Mouse (Mus musculus) hindbrain, embryonic 10.5 days (tissue): ENCODE data around the gene Vmn1r14. TPM values are rescaled to one million over a fixed set of nuclear protein-coding genes. Genes with fewer than 3 reads are reported as not detected.
"Not testable (repeated sequence)": the region's sequence is repeated elsewhere in the genome, so short reads cannot be mapped to it uniquely, and the experiment has no call there.

Experiments used
- DNase-seq: peaks from one replicate; pipeline ENCODE4 v3.0.0-alpha.2; 2017; ENCODE audit warnings: low spot score
- H3K27ac ChIP-seq: fragments of 300-500 bp; sonication (generic); 2 replicates; pipeline ENCODE4 v1.5.1; 2016; ENCODE audit warnings: mild to moderate bottlenecking, moderate library complexity
- H3K27me3 ChIP-seq: fragments of 300-500 bp; sonication (generic); 2 replicates; pipeline ENCODE4 v1.6.1; 2016; ENCODE audit warnings: mild to moderate bottlenecking; ENCODE audit not compliant: poor library complexity, insufficient read depth, severe bottlenecking
- H3K36me3 ChIP-seq: fragments of 300-500 bp; sonication (generic); 2 replicates; pipeline ENCODE4 v1.6.1; 2016; ENCODE audit warnings: mild to moderate bottlenecking, moderate library complexity
- H3K4me1 ChIP-seq: fragments of 300-500 bp; sonication (generic); replicated peaks from 2 replicates; pipeline ENCODE4 v1.6.1; 2016; ENCODE audit warnings: mild to moderate bottlenecking
- H3K4me3 ChIP-seq: fragments of 300-500 bp; sonication (generic); 2 replicates; pipeline ENCODE4 v1.5.1; 2016; ENCODE audit warnings: mild to moderate bottlenecking, moderate library complexity
- H3K9me3 ChIP-seq: fragments of 300-500 bp; sonication (generic); 2 replicates; pipeline ENCODE4 v1.6.1; 2016; ENCODE audit warnings: mild to moderate bottlenecking, moderate library complexity
- WGBS: fragments of 180-500 bp; shearing (Covaris S2); methylation state at CpG from one replicate; pipeline ENCODE4 v1.1.7; 2016; 5-methylcytosine and 5-hydroxymethylcytosine counted together
- polyA plus RNA-seq: library from polyadenylated mRNA; unstranded; fragments of >200 nt; fragmentation: Nextera tagmentation; extraction: Ambion mirVana; gene quantifications from 2 replicates; pipeline ENCODE4 v1.2.1, GENCODE M21; 2016

Gene Vmn1r14
- not detected in 2 replicates for polyA plus RNA-seq

DNA sequence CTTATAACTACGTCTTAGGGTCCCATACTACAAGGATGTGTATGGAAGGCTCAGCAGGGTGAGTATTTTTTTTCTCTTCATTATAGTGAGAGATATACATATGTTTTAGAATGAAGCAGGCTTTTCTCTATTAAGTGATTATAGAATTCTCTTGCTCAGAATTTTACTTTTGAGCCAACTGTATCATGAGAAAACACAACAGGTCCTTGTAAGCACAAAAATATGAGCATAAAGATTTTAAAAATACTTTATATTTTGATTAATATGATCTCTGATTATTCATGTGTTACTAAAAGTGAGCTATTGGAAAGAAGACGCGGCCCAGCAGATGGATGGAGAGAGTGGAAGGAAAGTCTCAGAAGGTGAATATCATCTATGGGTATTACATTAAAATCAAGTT lies at the start of gene Vmn1r14:
Vmn1r14 (plus strand) TSS at position 301 of the 400 bp plus-strand sequence.
- no peak for DNase-seq
- Histone ChIP-seq H3K27ac (no peak within 1 kb of the TSS), H3K4me3 (no peak within 1 kb of the TSS), H3K4me1 (no peaks in the 10 kb centered on the region), H3K9me3 (no peaks in the 10 kb centered on the region), H3K27me3 (no peaks in the 10 kb centered on the region), H3K36me3 (no peaks in the 10 kb centered on the region)
- WGBS, result 95% methylated on average over 3 of the region's 3 CpGs

DNA sequence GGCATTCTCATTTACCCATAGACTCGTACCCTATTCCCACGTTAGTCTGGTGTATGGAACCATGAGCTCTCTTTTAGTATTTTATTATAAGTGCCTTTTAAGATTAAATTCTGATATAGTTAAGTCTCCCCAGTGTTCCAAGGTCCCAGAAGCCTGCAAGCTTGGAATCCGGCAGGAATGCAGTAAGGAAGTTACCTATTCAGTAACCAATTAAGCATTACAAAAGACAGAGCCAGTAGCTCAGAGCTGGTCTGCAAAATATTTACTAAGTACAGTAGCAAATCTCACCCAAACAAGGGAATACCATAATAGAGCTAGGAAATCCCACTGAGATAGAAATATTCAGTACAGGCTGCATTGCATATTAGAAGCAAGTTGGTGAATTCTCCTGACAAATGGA lies 41.5 kb upstream of the Vmn1r14 start:
- not testable (repeated sequence) for DNase-seq, H3K27ac ChIP-seq, H3K9me3 ChIP-seq, H3K4me3 ChIP-seq, H3K36me3 ChIP-seq, H3K4me1 ChIP-seq, H3K27me3 ChIP-seq
- 64% methylated on average over 3 of the region's 3 CpGs for WGBS

DNA sequence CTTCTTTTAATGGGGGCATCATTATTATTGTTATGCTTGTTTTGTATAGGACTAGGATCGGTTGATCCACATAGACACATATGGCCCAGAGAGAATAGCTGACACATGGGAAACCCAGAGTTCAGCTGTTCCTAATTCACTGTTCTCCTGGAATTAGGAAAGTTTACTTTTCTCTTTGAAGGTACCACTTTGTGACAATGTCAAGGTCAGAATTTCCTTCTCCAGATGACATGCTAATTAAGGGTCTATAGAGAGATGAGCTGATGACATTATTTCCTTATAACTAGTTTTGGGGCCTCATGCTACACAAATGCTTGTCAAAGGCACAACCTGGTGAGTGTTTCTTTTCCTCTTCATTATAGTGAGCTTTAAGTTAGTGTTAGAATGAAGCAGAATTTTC lies 28.5 kb upstream of the Vmn1r14 start, which contains the start of gene Vmn1r13:
Vmn1r13 (plus strand) TSS at position 301 of the 400 bp plus-strand sequence.
- not testable (repeated sequence) for H3K27me3 ChIP-seq, DNase-seq, H3K4me1 ChIP-seq, H3K4me3 ChIP-seq, H3K27ac ChIP-seq, H3K9me3 ChIP-seq, H3K36me3 ChIP-seq
- 85% methylated on average over 1 of the region's 1 CpGs for whole genome bisulfite sequencing

DNA sequence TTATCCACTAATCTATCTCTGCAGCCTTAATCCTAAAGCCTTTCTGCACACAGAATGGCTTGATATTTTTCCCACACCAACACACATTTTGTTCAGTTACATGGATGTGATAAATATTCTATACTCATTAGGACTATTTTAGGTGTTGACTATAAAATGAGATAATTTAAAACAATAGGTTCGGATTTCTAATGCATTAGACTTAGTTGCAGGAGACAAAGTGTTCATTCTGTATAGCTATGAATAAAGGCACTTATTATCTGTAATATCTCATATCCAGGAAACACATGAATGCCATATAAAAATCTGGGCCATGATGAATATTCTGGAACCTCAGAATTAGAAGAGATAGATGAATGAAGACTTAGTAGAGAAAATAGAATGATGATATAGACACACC lies 26.2 kb downstream of the Vmn1r14 start, which contains the start of gene Vmn1r15:
Vmn1r15 (plus strand) TSS at position 301 of the 400 bp plus-strand sequence.
- Histone ChIP-seq H3K36me3 (no peaks in the 10 kb centered on the region), H3K27ac (no peak within 1 kb of the TSS), H3K27me3 (no peaks in the 10 kb centered on the region), H3K9me3 (no peaks in the 10 kb centered on the region), H3K4me1 (no peaks in the 10 kb centered on the region), H3K4me3 (no peak within 1 kb of the TSS)
- no peak for DNase-seq
- 79% methylated on average over 1 of the region's 1 CpGs for WGBS

DNA sequence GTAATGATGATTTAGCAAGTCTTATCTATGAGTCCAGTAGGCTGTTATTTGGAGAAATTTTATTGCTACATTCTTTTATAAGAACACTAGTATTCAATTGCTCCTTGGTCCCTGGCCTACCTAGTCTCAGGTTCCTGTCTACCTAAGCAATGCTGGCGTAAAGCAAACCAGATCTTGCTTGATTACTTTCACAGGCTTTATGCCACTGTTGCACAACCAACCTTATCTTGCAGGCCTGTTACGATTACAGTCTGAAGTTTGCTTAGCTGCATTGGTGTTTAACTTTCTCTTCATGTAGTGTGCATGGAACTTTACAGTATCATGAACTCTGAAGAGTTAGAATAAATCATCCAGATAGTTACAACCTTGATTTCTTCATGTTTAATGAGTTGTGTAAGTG lies 29.5 kb downstream of the Vmn1r14 start:
- 88% methylated on average over 2 of the region's 2 CpGs for WGBS

DNA sequence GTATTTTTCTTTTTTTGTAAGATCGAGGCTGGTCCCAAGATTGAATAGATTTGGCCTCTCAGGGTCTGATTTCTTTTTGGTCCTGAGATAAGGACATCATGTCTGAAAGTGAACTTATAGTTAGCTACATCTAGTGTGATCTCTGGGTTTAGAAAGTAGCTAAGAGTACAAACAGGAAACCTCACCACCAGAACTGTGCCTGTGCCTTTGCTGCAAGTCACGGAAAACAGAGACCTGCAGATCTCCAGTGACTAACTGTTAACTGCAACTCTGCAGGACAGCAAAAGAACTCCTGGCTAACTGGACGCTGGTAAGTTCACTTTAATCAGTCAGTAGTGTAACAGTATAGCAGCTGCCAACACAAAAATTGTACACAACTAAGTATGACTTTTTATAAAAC lies 40.4 kb downstream of the Vmn1r14 start:
- H3K27me3 ChIP-seq, result no peaks in the 10 kb centered on the region
- no peak overlapping the region for H3K4me3 ChIP-seq
- no peaks in the 10 kb centered on the region for H3K36me3 ChIP-seq
- H3K27ac ChIP-seq, result no peak overlapping the region
- no peaks in the 10 kb centered on the region for H3K4me1 ChIP-seq
- 72% methylated on average over 3 of the region's 3 CpGs for WGBS
- no peak for DNase-seq
- no peaks in the 10 kb centered on the region for H3K9me3 ChIP-seq

More for the DNA sequence above, 29.5 kb downstream of the Vmn1r14 start:
- Histone ChIP-seq H3K9me3 (no peaks in the 10 kb centered on the region), H3K27me3 (no peaks in the 10 kb centered on the region), H3K36me3 (no peaks in the 10 kb centered on the region), H3K27ac (no peak overlapping the region), H3K4me1 (no peaks in the 10 kb centered on the region), H3K4me3 (no peak overlapping the region)
- DNase-seq, result no peak

DNA sequence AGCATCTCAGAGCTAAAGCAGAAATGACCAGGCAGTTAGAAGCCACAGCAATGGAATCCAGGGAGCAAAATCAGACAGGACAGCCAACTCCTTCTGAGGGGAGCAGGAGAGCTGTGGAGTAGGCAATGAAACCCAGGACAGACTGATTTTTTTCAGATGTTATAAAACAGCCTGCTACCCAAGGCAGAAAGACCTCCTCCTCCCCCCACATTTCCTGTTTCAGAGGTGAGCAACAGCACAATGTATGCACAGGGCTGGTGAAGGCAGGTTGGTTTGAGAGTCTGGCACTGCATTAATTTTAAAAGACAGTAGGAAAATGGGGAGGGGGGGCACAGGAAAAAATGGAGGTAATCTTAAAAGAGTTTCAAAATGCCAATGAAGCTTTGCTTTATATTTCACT lies 41.0 kb downstream of the Vmn1r14 start:
- no peaks in the 10 kb centered on the region for H3K27me3 ChIP-seq
- DNase-seq, result no peak
- no peaks in the 10 kb centered on the region for H3K9me3 ChIP-seq
- no peaks in the 10 kb centered on the region for H3K36me3 ChIP-seq
- H3K4me1 ChIP-seq, result no peaks in the 10 kb centered on the region
- H3K27ac ChIP-seq, result no peak overlapping the region
- H3K4me3 ChIP-seq, result no peak overlapping the region

DNA sequence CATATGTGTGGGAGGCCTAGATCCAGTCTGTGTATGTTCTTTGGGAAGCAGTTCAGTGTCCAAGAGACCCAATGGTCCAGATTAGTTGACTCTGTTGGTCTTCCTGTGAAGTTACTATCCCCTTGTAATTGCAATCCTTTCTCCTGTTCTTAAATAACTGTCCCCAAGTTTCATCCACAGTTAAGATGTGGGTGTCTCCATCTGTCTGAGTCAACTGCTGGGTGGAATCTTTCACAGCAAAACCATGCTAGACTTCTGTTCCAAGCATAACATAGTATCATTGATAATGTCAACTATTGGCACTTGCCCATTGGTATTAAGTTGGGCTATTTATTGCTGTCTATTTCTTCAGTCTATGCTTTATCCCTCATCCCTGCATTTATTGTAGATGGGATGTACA lies 47.5 kb downstream of the Vmn1r14 start:
- H3K27me3 ChIP-seq, result no peaks in the 10 kb centered on the region
- no peak for DNase-seq
- H3K36me3 ChIP-seq, result no peaks in the 10 kb centered on the region
- H3K27ac ChIP-seq, result no peak overlapping the region
- no peak overlapping the region for H3K4me3 ChIP-seq
- no peaks in the 10 kb centered on the region for H3K9me3 ChIP-seq
- H3K4me1 ChIP-seq, result no peaks in the 10 kb centered on the region

Other genes starting within 250 kb of the Vmn1r14 start
- gene Vmn1r6, start 234.4 kb upstream of the Vmn1r14 start, polyA plus RNA-seq, result not detected in 2 replicates
- not detected in 2 replicates for gene Vmn1r7, start 206.4 kb upstream of the Vmn1r14 start, polyA plus RNA-seq
- gene Vmn1r8, start 199.4 kb upstream of the Vmn1r14 start, polyA plus RNA-seq, result not detected in 2 replicates
- gene Vmn1r9, start 164.9 kb upstream of the Vmn1r14 start, polyA plus RNA-seq, result not detected in 2 replicates
- gene Vmn1r10, start 122.2 kb upstream of the Vmn1r14 start, polyA plus RNA-seq, result not detected in 2 replicates
- not detected in 2 replicates for gene Vmn1r11, start 98.2 kb upstream of the Vmn1r14 start, polyA plus RNA-seq
- gene Vmn1r12, start 74.8 kb upstream of the Vmn1r14 start, polyA plus RNA-seq, result not detected in 2 replicates
- gene Vmn1r13, start 28.4 kb upstream of the Vmn1r14 start, polyA plus RNA-seq, result not detected in 2 replicates
- not detected in 2 replicates for gene Vmn1r15, start 26.3 kb downstream of the Vmn1r14 start, polyA plus RNA-seq
- gene Vmn1r16, start 97.8 kb downstream of the Vmn1r14 start, polyA plus RNA-seq, result not detected in 2 replicates
- not detected in 2 replicates for gene Vmn1r17, start 132.0 kb downstream of the Vmn1r14 start, polyA plus RNA-seq
- not detected in 2 replicates for gene Vmn1r18, start 164.1 kb downstream of the Vmn1r14 start, polyA plus RNA-seq
- not detected in 2 replicates for gene Vmn1r19, start 172.1 kb downstream of the Vmn1r14 start, polyA plus RNA-seq
- not detected in 2 replicates for gene Vmn1r20, start 197.2 kb downstream of the Vmn1r14 start, polyA plus RNA-seq